Mouse (Mus musculus): Measurements from ENCODE around the gene Olfr211. TPM values are rescaled to one million over a fixed set of nuclear protein-coding genes. Genes with fewer than 3 reads are reported as not detected.

The Olfr211 gene
- polyA plus RNA-seq (2014; fragmentation: Illumina TruSeq; extraction: RNeasy Lipid Tissue Mini Kit (QIAGEN cat#74804); ENCODE audit: insufficient read depth, low read depth, low replicate concordance): not detected

GRCm38 (mm10) chr6:116488791-116489190 is at the start of gene Olfr211:
Olfr211 (plus strand) TSS chr6:116489091.

GRCm38 (mm10) chr6:116460544-116461283 is 28.2 kb upstream of the Olfr211 start, which contains the start of gene Alox5:
Alox5 (minus strand) TSS chr6:116461178.

GRCm38 (mm10) chr6:116506302-116507003 is 17.6 kb downstream of the Olfr211 start, which contains the start of gene Olfr212:
Olfr212 (plus strand) TSS chr6:116506516.

GRCm38 (mm10) chr6:116538156-116538555 is 49.3 kb downstream of the Olfr211 start, which contains the start of gene Olfr213:
Olfr213 (plus strand) TSS chr6:116538456.

Other genes starting within 250 kb of the Olfr211 start
- gene Zfand4, start 224.9 kb upstream of the Olfr211 start, polyA plus RNA-seq (2014; fragmentation: Illumina TruSeq; extraction: RNeasy Lipid Tissue Mini Kit (QIAGEN cat#74804); ENCODE audit: insufficient read depth, low read depth, low replicate concordance): 1.4 TPM
- gene March8, start 151.1 kb upstream of the Olfr211 start, polyA plus RNA-seq (2014; fragmentation: Illumina TruSeq; extraction: RNeasy Lipid Tissue Mini Kit (QIAGEN cat#74804); ENCODE audit: insufficient read depth, low read depth, low replicate concordance): 27.2 TPM
- 9.8 TPM for gene Alox5, start 27.9 kb upstream of the Olfr211 start, polyA plus RNA-seq (2014; fragmentation: Illumina TruSeq; extraction: RNeasy Lipid Tissue Mini Kit (QIAGEN cat#74804); ENCODE audit: insufficient read depth, low read depth, low replicate concordance)
- not detected for gene Olfr212, start 17.4 kb downstream of the Olfr211 start, polyA plus RNA-seq (2014; fragmentation: Illumina TruSeq; extraction: RNeasy Lipid Tissue Mini Kit (QIAGEN cat#74804); ENCODE audit: insufficient read depth, low read depth, low replicate concordance)
- gene Olfr213, start 49.4 kb downstream of the Olfr211 start, polyA plus RNA-seq (2014; fragmentation: Illumina TruSeq; extraction: RNeasy Lipid Tissue Mini Kit (QIAGEN cat#74804); ENCODE audit: insufficient read depth, low read depth, low replicate concordance): not detected
- 0.23 TPM for gene Gm5580, start 62.0 kb downstream of the Olfr211 start, polyA plus RNA-seq (2014; fragmentation: Illumina TruSeq; extraction: RNeasy Lipid Tissue Mini Kit (QIAGEN cat#74804); ENCODE audit: insufficient read depth, low read depth, low replicate concordance)
- not detected for gene Olfr214, start 65.1 kb downstream of the Olfr211 start, polyA plus RNA-seq (2014; fragmentation: Illumina TruSeq; extraction: RNeasy Lipid Tissue Mini Kit (QIAGEN cat#74804); ENCODE audit: insufficient read depth, low read depth, low replicate concordance)
- gene Olfr215, start 95.1 kb downstream of the Olfr211 start, polyA plus RNA-seq (2014; fragmentation: Illumina TruSeq; extraction: RNeasy Lipid Tissue Mini Kit (QIAGEN cat#74804); ENCODE audit: insufficient read depth, low read depth, low replicate concordance): not detected
- 20.6 TPM for gene Zfp422, start 139.9 kb downstream of the Olfr211 start, polyA plus RNA-seq (2014; fragmentation: Illumina TruSeq; extraction: RNeasy Lipid Tissue Mini Kit (QIAGEN cat#74804); ENCODE audit: insufficient read depth, low read depth, low replicate concordance)
- 51.7 TPM for gene Depp1, start 161.5 kb downstream of the Olfr211 start, polyA plus RNA-seq (2014; fragmentation: Illumina TruSeq; extraction: RNeasy Lipid Tissue Mini Kit (QIAGEN cat#74804); ENCODE audit: insufficient read depth, low read depth, low replicate concordance)
- 7.7 TPM for gene Rassf4, start 184.9 kb downstream of the Olfr211 start, polyA plus RNA-seq (2014; fragmentation: Illumina TruSeq; extraction: RNeasy Lipid Tissue Mini Kit (QIAGEN cat#74804); ENCODE audit: insufficient read depth, low read depth, low replicate concordance)
- not detected for gene Tmem72, start 227.8 kb downstream of the Olfr211 start, polyA plus RNA-seq (2014; fragmentation: Illumina TruSeq; extraction: RNeasy Lipid Tissue Mini Kit (QIAGEN cat#74804); ENCODE audit: insufficient read depth, low read depth, low replicate concordance)

Data from lung, adult 10 weeks (tissue).